Mouse (Mus musculus) limb, embryonic 11.5 days (tissue): ENCODE measurements at regions not wholly inside any gene's neighbourhood (a gene's known extent, or its start where the extent isn't known, plus 50 kb on each side); places are given as distances from the start of the nearest gene placed in this dataset.

Source experiments
- ATAC-seq: fragments of 200-750 bp; cut with Nextera tagmentation; 2 replicates; pipeline ENCODE4 v1.8.0; 2017; ENCODE audit warnings: low read depth; ENCODE audit not compliant: insufficient number of reproducible peaks, low FRiP score, low TSS enrichment
- DNase-seq: peaks from one replicate; pipeline ENCODE4 v3.0.0-alpha.2; 2015; ENCODE audit warnings: low spot score
- H3K27ac ChIP-seq: fragments of 300-500 bp; sonication (generic); replicated peaks from 2 replicates; pipeline ENCODE4 v1.5.1; 2014; ENCODE audit warnings: low read depth, mild to moderate bottlenecking, low read length
- H3K27me3 ChIP-seq: fragments of 300-500 bp; sonication (generic); 2 replicates; pipeline ENCODE4 v1.6.1; 2014; ENCODE audit warnings: mild to moderate bottlenecking, low read length, mixed read lengths; ENCODE audit not compliant: control insufficient read depth, insufficient read depth
- H3K36me3 ChIP-seq: fragments of 300-500 bp; sonication (generic); 2 replicates; pipeline ENCODE4 v1.6.1; 2014; ENCODE audit warnings: mild to moderate bottlenecking, low read length, moderate library complexity, mixed read lengths; ENCODE audit not compliant: control insufficient read depth, insufficient read depth
- H3K4me1 ChIP-seq: fragments of 300-500 bp; sonication (generic); 2 replicates; pipeline ENCODE4 v1.6.1; 2014; ENCODE audit warnings: low read length, mixed read lengths; ENCODE audit not compliant: control insufficient read depth, insufficient read depth
- H3K4me2 ChIP-seq: fragments of 300-500 bp; sonication (generic); 2 replicates; pipeline ENCODE4 v1.6.1; 2014; ENCODE audit warnings: low read depth, mild to moderate bottlenecking, moderate library complexity; ENCODE audit not compliant: severe bottlenecking
- H3K4me3 ChIP-seq: fragments of 300-500 bp; sonication (generic); 2 replicates; pipeline ENCODE4 v1.5.1; 2014; ENCODE audit warnings: low read depth, low read length
- H3K9ac ChIP-seq: fragments of 300-500 bp; sonication (generic); 2 replicates; pipeline ENCODE4 v1.6.1; 2014; ENCODE audit warnings: mild to moderate bottlenecking, low read length
- H3K9me3 ChIP-seq: fragments of 300-500 bp; sonication (generic); 2 replicates; pipeline ENCODE4 v1.6.1; 2016; ENCODE audit warnings: low read length; ENCODE audit not compliant: control insufficient read depth
- WGBS: fragments of 180-500 bp; shearing (Covaris S2); extraction: QIAGEN DNeasy Blood & Tissue Kit; methylation state at CpG from one replicate; pipeline ENCODE4 v1.1.7; 2014; 5-methylcytosine and 5-hydroxymethylcytosine counted together

DNA sequence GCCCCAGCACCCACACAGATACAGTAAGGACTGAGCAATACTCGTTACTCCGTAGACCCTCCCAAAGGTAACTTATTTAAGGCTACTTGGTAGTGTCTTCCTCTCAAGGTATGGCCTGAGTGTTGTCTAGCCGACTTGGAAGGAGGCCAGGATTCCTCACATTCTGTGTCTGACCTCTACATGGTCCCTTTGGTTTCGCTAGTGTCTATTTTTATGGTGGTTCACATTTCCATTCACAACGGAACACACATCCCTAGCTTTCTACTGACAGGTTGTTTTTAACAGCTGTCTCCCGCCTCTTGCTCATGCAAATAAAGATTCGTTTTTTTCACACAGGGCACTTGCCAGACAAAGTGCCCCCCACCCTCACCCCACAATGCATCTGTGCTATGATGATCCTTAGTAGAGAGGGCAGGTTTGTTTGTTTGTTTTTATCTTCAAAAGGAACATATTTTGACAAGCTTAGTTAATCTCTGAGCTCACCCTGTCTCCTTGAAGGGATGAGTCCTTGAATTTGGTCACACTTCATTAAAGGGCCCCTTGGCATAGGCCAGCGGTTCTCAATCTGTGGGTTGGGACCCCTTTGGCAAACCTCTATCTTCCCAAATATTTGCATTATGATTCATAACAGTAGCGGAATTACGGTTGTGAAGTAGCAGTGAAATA, 52.7 kb downstream of the Phlda1 start:
- ATAC-seq: no peak
- no peak overlapping the region for H3K27ac ChIP-seq
- no peaks in the 10 kb centered on the region for H3K36me3 ChIP-seq
- no peak overlapping the region for H3K4me3 ChIP-seq
- no peak overlapping the region for H3K4me2 ChIP-seq
- H3K27me3 ChIP-seq: no peaks in the 10 kb centered on the region
- no peak overlapping the region for H3K9ac ChIP-seq
- no peaks in the 10 kb centered on the region for H3K9me3 ChIP-seq
- no peak for DNase-seq
- H3K4me1 ChIP-seq: 0 out of 2 replicates have a peak, but pooled peaks cover 2% of the 10 kb centered on the region
- WGBS: 72% methylated on average over 10 of the region's 10 CpGs

DNA sequence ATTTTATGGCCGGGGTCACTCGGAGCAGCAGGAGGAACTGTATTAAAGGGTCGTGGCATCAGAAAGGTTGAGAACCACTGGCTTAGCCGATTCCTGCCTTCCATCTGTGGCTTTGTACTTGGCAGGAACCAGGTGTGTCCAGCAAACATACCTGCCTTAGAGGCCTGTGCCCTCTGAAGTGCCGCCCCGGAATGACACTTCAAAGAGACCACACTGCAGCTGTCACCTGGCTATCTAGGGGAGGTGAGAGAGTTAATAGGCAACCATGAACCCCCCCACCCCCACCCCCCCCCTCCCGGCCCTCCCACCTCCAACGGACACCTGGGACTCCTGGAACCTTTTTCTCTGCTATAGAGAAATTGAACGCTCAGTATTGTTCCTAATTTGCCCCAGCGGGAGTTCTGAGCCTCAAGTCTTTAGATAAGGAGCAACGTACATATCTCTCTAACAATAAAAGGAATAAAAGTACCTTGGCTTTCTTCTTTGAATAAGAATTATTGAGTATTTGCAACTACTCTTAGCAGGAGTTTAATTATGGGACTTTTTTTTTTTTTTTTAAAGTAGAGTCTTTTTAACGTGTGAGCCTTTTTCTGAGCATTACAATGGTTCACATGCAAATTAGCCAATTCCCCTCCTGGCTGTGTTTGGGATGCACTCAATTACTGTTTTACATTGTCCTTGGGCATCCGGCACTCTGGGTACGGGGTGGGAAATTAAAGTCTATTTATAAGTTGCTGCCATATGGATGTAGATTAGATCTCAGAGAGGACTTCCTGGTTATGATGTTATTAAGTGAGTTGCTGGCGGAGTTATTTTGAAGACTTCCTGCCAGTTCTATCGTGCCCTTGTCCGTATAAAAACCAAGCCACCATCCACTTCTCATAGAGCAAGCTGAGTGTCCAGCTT, 53.5 kb downstream of the Phlda1 start:
- ATAC-seq (no peak), DNase-seq (no peak)
- no peak overlapping the region for H3K27ac ChIP-seq
- no peaks in the 10 kb centered on the region for H3K9me3 ChIP-seq
- H3K9ac ChIP-seq: no peak overlapping the region
- H3K4me1 ChIP-seq: 0 out of 2 replicates have a peak, but pooled peaks cover 2% of the 10 kb centered on the region
- no peak overlapping the region for H3K4me3 ChIP-seq
- WGBS: 49% methylated on average over 17 of the region's 17 CpGs
- no peaks in the 10 kb centered on the region for H3K27me3 ChIP-seq
- no peak overlapping the region for H3K4me2 ChIP-seq
- no peaks in the 10 kb centered on the region for H3K36me3 ChIP-seq

DNA sequence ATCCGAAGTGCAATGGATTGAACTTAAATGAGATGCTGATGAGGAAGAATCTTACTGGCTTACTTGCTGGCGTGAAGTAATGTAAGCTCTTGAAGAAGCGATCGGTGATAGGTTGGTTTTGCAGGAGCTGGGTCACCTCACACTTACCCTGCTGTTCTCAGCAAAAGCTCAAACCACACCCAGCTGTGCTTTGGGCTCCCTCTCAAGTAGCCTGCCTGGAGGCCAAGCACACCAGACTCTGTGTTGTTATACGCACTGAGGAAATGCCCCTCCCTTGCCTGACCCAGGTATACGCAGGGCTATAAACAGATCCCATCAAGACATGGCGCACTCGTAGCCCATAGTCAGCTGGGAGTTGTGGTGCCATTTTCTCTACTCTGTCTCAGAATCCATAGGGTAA, 56.5 kb downstream of the Phlda1 start:
- ATAC-seq: no peak
- no peak overlapping the region for H3K27ac ChIP-seq
- 70% methylated on average over 8 of the region's 8 CpGs for WGBS
- H3K4me1 ChIP-seq: 0 out of 2 replicates have a peak, but pooled peaks cover 2% of the 10 kb centered on the region
- H3K36me3 ChIP-seq: no peaks in the 10 kb centered on the region
- H3K4me2 ChIP-seq: no peak overlapping the region
- no peaks in the 10 kb centered on the region for H3K9me3 ChIP-seq
- no peak for DNase-seq
- no peaks in the 10 kb centered on the region for H3K27me3 ChIP-seq
- no peak overlapping the region for H3K4me3 ChIP-seq
- H3K9ac ChIP-seq: no peak overlapping the region

DNA sequence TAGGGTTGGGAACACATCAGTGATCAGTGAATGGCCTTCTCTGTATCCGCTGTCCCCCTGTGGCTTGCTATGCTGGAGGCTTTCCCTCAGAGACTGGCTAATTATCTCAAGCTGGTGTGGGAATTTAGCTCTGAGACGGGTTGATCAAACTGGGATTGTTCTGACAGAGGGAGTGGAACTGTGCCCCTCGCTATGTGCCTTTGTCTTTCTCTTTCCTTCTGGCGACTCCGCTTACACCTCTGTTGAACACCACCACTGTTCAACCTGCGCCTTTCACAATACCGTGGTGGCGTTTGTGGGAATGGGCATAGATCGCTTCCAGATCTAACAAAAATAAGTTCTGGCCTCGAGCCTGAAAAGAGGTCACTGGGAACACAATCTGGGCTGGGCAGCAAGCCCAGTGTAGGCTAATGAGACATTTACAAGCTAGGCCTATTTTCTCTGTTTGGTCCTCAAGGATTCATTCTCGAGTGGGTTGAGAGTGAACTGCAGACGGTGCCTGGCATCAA, 60.8 kb downstream of the Phlda1 start:
- no peaks in the 10 kb centered on the region for H3K27me3 ChIP-seq
- H3K4me3 ChIP-seq: no peak overlapping the region
- H3K36me3 ChIP-seq: no peaks in the 10 kb centered on the region
- H3K9ac ChIP-seq: no peak overlapping the region
- WGBS: 82% methylated on average over 12 of the region's 12 CpGs
- no peaks in the 10 kb centered on the region for H3K9me3 ChIP-seq
- 0 out of 2 replicates have a peak, but pooled peaks cover 2% of the 10 kb centered on the region for H3K4me1 ChIP-seq
- DNase-seq (no peak), ATAC-seq (no peak)
- H3K4me2 ChIP-seq: no peak overlapping the region
- H3K27ac ChIP-seq: no peak overlapping the region

DNA sequence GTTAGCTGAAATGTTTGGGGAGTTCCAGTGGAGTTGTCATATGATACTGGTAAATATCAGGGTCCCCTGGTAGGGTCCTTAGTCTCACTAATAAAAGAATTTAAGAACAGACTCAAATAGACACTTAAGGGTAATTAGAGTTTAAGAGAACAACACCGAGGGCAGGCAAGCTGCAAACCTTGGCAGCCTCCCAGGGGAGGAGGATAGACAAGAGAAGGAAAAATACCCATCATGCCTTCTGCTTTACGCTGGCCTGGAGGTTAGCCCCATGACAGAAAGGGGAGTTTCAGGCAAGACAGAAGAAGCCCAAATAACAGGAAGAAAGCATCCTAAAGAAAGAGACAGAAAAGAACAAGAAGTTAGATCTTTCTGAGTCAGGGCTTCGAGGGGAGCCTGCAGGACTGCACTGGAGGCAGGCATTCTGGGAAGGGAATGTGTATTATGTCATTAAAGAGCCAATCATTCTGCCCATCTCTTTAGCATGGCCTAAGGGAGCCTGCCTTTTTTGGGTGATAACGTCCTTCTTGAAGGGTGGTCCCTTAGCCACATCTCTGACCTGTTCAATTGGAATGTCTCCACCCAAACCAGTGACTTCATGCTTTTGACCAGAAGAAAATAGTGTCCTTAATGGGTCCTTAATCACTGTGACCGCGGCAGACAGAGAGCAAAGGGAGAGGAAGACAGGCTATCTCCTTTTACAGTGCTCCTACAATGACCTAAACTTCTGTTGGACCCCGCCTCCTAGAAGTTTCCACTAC, 64.6 kb downstream of the Phlda1 start:
- H3K4me2 ChIP-seq: no peak overlapping the region
- H3K36me3 ChIP-seq: no peaks in the 10 kb centered on the region
- 56% methylated on average over 7 of the region's 7 CpGs for WGBS
- H3K9ac ChIP-seq: no peak overlapping the region
- H3K27ac ChIP-seq: no peak overlapping the region
- DNase-seq (no peak), ATAC-seq (no peak)
- no peak overlapping the region for H3K4me3 ChIP-seq
- H3K4me1 ChIP-seq: no peaks in the 10 kb centered on the region
- no peaks in the 10 kb centered on the region for H3K9me3 ChIP-seq
- no peaks in the 10 kb centered on the region for H3K27me3 ChIP-seq

DNA sequence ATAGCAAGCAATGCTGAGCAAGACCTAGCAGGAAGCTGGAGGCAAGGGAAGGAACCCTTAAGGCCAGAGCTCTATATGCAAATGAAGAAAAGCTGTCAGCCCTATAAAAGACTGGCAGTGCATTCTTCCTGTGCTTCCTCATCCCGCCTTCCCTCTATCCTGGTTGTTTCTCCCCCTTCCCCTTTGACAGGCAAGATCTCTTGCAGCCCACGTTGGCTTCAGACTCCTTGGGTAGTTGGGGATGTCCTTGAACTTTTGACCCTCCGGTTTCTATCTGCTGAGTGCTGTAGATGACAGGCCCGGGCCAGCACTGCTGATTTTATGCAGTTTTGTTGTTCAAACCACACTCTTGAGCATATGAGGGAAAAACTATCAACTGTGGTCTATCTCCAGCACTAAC, 68.1 kb downstream of the Phlda1 start:
- Histone ChIP-seq H3K27me3 (no peaks in the 10 kb centered on the region), H3K27ac (no peak overlapping the region), H3K4me3 (no peak overlapping the region), H3K9ac (no peak overlapping the region), H3K4me1 (no peaks in the 10 kb centered on the region), H3K9me3 (no peaks in the 10 kb centered on the region), H3K4me2 (no peak overlapping the region), H3K36me3 (no peaks in the 10 kb centered on the region)
- 72% methylated on average over 4 of the region's 4 CpGs for WGBS
- DNase-seq: no peak
- ATAC-seq: no peak

DNA sequence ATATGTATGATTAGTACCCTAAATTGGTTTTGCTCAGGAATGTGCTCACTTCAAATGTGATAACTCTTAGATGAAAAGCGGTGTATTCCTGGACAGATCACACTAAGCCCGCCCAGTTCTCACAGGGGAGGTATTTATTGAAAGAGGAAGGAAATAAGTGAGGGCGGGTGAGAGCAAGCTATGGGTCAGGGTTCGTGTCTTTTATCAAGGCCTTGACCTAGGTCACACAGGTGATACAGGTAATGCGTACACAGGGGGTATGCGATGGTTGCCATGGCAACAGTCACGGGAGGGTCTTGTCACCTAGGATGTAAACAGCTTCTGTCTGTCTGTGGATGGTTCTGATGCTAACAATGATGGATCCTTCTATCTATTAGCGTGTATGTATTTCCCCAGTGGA, 68.7 kb downstream of the Phlda1 start:
- Histone ChIP-seq H3K36me3 (no peaks in the 10 kb centered on the region), H3K27me3 (no peaks in the 10 kb centered on the region), H3K4me3 (no peak overlapping the region), H3K4me2 (no peak overlapping the region), H3K27ac (no peak overlapping the region), H3K9me3 (no peaks in the 10 kb centered on the region), H3K9ac (no peak overlapping the region), H3K4me1 (no peaks in the 10 kb centered on the region)
- WGBS: 85% methylated on average over 8 of the region's 8 CpGs
- DNase-seq (no peak), ATAC-seq (no peak)

DNA sequence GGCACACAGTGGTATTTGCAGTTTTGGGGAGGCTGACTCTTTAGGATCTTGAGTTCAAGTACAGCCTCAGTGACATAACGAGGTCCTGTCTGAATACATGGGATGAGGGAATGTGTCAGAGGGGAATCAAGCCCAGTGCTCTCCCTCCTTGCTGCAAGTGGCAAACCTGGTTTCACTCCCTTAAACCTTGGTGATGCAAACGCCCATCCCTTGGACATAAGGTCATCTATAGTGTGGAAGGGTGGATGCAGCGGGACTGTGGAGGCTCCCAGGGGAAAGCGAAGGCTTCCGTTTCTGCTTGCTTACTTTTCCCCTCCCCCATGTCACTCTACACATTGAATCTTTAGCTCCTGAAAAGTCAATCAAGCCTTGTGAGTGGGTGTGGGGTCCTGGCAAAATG, 69.2 kb downstream of the Phlda1 start:
- ATAC-seq (no peak), DNase-seq (no peak)
- H3K9me3 ChIP-seq: no peaks in the 10 kb centered on the region
- WGBS: 78% methylated on average over 5 of the region's 5 CpGs
- H3K9ac ChIP-seq: no peak overlapping the region
- H3K36me3 ChIP-seq: no peaks in the 10 kb centered on the region
- no peak overlapping the region for H3K27ac ChIP-seq
- no peaks in the 10 kb centered on the region for H3K4me1 ChIP-seq
- no peak overlapping the region for H3K4me3 ChIP-seq
- no peak overlapping the region for H3K4me2 ChIP-seq
- H3K27me3 ChIP-seq: no peaks in the 10 kb centered on the region
